Mouse (Mus musculus): ENCODE measurements around the gene Cyp2w1. TPM values are rescaled to one million over a fixed set of nuclear protein-coding genes. Genes with fewer than 3 reads are reported as not detected.
A peak's percentile ranks its signal among the peaks of the same experiment; 100 is the strongest.
"Not testable (repeated sequence)": the region's sequence is repeated elsewhere in the genome, so short reads cannot be mapped to it uniquely, and the experiment has no call there.

The Cyp2w1 gene
- total RNA-seq, 2 experiments from 2014 or later = not detected

GRCm38 (mm10) chr5:139384531-139384930, 32.1 kb downstream of the Cyp2w1 start:
- peak overlapping the region; percentile 69 for H3K27ac ChIP-seq
- no peak overlapping the region for H3K4me3 ChIP-seq
- DNase-seq (ENCODE audit: low spot score in 2 of 2) = no peak
- no peak for TF ChIP-seq CTCF (conservative IDR thresholded peaks at IDR 0.05)

- no peak overlapping the region for H3K4me3 ChIP-seq
- peak overlapping the region; percentile 7; the same call in 1 of the 2 replicates for H3K27ac ChIP-seq
- DNase-seq (ENCODE audit: low spot score in 2 of 2) = no peak
- TF ChIP-seq CTCF (conservative IDR thresholded peaks at IDR 0.05) = no peak
These were observed 33.6 kb downstream of the Cyp2w1 start for GRCm38 (mm10) chr5:139386047-139386446.

- TF ChIP-seq CTCF (conservative IDR thresholded peaks at IDR 0.05) = no peak
- H3K4me3 ChIP-seq = no peak overlapping the region
- peak overlapping the region; percentile 92 for H3K27ac ChIP-seq
- no peak for DNase-seq (ENCODE audit: low spot score in 2 of 2)
These were observed 35.1 kb downstream of the Cyp2w1 start for GRCm38 (mm10) chr5:139387329-139388194.

GRCm38 (mm10) chr5:139388195-139388570, 35.8 kb downstream of the Cyp2w1 start:
- Histone ChIP-seq H3K27ac (peak overlapping the region; percentile 92), H3K4me3 (no peak overlapping the region)
- TF ChIP-seq CTCF (conservative IDR thresholded peaks at IDR 0.05) = no peak
- DNase-seq (ENCODE audit: low spot score in 2 of 2) = no peak

GRCm38 (mm10) chr5:139388694-139389675, 36.6 kb downstream of the Cyp2w1 start:
- Histone ChIP-seq H3K4me3 (no peak overlapping the region), H3K27ac (peak overlapping the region; percentile 92)
- peak; percentile 50 to 59 for DNase-seq (ENCODE audit: low spot score in 2 of 2)
- no peak for TF ChIP-seq CTCF (conservative IDR thresholded peaks at IDR 0.05)

- Histone ChIP-seq H3K27ac (peak overlapping the region; percentile 92), H3K4me3 (peak overlapping the region; percentile 35)
- TF ChIP-seq CTCF (conservative IDR thresholded peaks at IDR 0.05) = no peak
- DNase-seq (ENCODE audit: low spot score in 2 of 2) = peak; percentile 58 to 62
These were observed 37.3 kb downstream of the Cyp2w1 start for GRCm38 (mm10) chr5:139389676-139390061.

GRCm38 (mm10) chr5:139390324-139391119, 38.1 kb downstream of the Cyp2w1 start:
- not testable (repeated sequence) for DNase-seq (ENCODE audit: low spot score in 2 of 2); H3K4me3 ChIP-seq
- peak overlapping the region; percentile 92 for H3K27ac ChIP-seq

GRCm38 (mm10) chr5:139391309-139391990, 39.0 kb downstream of the Cyp2w1 start:
- Histone ChIP-seq H3K27ac (peak overlapping the region; percentile 92), H3K4me3 (peak overlapping the region; percentile 4; the same call in 1 of the 2 replicates)
- no peak for DNase-seq (ENCODE audit: low spot score in 2 of 2)
- no peak for TF ChIP-seq CTCF (conservative IDR thresholded peaks at IDR 0.05)

GRCm38 (mm10) chr5:139392219-139393196, 40.1 kb downstream of the Cyp2w1 start:
- Histone ChIP-seq H3K4me3 (no peak overlapping the region), H3K27ac (peak overlapping the region; percentile 92)
- no peak for TF ChIP-seq CTCF (conservative IDR thresholded peaks at IDR 0.05)
- no peak for DNase-seq (ENCODE audit: low spot score in 2 of 2)

- no peak for DNase-seq (ENCODE audit: low spot score in 2 of 2)
- peak overlapping the region; percentile 92 for H3K27ac ChIP-seq
- H3K4me3 ChIP-seq = no peak overlapping the region
- TF ChIP-seq CTCF (conservative IDR thresholded peaks at IDR 0.05) = no peak
These were observed 40.8 kb downstream of the Cyp2w1 start for GRCm38 (mm10) chr5:139393197-139393588.

- no peak for TF ChIP-seq CTCF (conservative IDR thresholded peaks at IDR 0.05)
- no peak for DNase-seq (ENCODE audit: low spot score in 2 of 2)
- peak overlapping the region; percentile 24; the same call in 1 of the 2 replicates for H3K27ac ChIP-seq
- no peak overlapping the region for H3K4me3 ChIP-seq
These were observed 42.0 kb downstream of the Cyp2w1 start for GRCm38 (mm10) chr5:139394399-139394798.
